Mouse (Mus musculus) lung, postnatal 0 days (tissue): Measurements from ENCODE around the gene Adcy5.

ENCODE experiments used
- CTCF ChIP-seq: IDR thresholded peaks from 2 replicates; pipeline ENCODE4 v1.5.1; 2016; ENCODE audit warnings: antibody characterized with exemption, mild to moderate bottlenecking
- EP300 ChIP-seq: IDR thresholded peaks from 2 replicates; pipeline ENCODE4 v1.6.1; 2016; ENCODE audit warnings: antibody characterized with exemption, mild to moderate bottlenecking, control low read depth

DNA sequence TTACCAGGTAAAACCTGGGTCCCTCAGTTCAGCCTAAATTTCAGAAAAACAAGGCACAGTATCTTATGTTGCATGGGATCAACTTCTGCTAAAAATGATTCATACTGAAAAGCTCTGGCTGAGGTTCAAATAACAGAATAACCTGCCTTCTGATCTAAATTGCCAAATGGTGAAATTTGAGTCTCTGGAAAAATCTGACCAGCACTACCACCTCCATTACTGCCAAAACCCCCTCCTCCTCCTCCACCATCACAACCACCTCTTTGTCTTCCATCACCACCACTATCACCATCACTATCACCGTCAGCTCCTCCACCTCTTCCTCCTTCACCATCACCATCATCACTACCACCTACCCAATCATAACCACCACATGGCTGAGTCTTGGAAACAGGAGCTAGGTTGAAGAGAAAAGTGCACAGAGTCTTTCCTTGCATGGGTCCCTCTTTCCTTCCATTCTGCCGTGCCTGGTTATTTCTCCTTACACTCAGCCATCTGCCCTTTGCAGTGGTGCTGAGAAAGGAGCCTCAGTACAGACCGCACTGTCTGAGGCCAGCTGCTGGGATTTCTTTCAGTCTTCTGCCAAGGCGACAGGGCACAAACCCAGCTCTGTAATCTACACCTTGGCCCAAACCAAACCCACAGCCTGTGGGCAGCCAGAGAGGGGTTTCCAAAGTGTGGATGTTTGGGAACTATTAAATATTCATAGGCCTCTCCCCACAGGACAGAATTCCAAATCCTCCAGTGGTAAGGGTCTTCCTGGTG lies 85.5 kb downstream of the Adcy5 start:
- TF ChIP-seq CTCF (no peak), EP300 (no peak)
